Mouse (Mus musculus) spleen, adult 18-20 months (tissue): ENCODE measurements around the gene Dchs2.

Source experiments
- DNase-seq, 2 experiments: peaks; one replicate each; pipeline ENCODE4 v3.0.0; 2022; ENCODE audit warnings: mixed read lengths in 2 of 2

Gene Dchs2

DNA sequence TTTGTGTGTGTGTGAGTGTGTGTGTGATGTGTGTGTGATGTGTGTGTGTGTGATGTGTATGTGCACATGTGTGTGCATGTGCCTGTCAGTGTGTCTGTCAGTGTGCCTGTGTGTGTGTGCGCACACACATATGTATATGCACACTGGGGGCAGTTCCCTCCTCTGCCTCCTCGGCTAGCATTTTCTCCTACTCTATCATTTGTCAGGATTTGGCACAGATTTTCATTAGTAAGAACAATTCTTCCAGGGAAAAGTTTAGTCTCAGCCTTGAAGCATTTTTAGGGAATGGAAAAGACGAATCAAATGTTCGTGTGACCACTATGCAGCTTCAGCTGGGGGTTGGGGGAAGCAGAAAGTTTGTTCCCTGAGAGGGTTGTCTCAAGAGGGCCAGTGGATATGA lies 28.4 kb downstream of the Dchs2 start:
- DNase-seq = no peak

DNA sequence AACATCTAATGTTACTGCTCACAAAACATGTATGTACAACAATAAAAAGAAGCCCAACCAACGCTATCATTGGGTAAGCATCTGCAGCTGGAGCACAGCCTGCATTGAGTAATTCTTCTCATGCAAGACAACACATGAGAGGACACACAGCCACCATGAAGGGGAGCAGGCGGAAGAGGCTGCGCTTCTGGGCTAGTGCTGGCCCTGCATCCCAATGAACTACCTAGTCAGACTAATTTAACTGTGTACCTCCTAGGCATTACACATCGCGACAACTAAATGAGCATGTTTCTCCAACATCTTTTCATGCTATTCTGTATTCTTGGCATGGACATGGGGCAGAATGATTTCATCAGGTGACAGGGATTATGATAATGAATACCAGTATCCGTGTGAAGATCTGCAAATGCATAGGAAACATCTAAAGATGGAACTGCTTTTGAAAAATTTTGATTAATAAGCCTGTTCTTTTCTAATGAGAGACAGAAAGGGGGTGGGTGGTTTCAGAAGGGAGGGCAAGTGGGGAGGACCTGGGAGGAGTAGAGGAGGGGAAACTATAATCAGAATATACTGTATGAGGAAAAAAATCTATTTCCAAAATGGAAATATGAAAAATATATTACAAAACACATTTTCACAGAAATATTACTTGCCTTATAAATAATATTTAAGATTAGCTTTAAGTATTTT lies 33.9 kb downstream of the Dchs2 start:
- DNase-seq = no peak

DNA sequence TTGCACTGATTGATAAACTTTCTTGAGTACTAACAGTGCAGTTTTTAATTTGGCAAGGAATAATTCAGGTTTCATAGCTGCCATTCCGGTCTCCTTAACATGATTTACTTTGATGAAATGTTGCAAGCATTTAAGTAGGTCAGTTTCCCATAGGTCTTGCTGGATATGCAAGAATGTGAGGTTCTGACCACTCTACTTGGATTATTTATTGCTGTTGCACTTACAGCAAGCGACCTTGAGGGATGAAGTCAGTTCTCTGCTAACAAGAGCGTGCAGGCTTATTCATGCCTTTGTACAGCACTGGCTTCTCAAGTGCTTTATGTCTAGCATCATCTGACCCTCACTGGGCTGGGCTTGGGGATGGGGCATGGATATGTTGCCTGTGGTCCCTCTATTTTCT lies 35.9 kb downstream of the Dchs2 start:
- no peak for DNase-seq

DNA sequence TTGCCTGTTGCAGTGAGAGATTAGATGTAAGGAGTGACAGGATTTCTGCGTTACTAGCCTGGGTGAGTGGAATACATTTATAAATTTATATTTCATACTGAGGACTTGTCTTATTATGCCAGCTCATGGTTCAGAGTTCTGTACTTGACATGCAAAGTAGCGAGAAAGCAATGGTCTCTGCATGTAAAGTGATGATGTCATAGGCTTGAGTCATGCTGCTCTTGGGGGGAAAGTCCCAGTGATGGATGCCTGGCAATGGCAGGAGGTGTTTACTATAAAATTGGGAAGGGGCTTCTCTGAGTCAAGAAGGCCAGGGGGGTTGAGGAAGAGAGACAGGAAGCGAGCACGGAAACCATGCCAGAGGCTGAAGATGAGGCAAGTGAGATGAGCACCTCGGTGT lies 57.8 kb downstream of the Dchs2 start:
- no peak for DNase-seq

DNA sequence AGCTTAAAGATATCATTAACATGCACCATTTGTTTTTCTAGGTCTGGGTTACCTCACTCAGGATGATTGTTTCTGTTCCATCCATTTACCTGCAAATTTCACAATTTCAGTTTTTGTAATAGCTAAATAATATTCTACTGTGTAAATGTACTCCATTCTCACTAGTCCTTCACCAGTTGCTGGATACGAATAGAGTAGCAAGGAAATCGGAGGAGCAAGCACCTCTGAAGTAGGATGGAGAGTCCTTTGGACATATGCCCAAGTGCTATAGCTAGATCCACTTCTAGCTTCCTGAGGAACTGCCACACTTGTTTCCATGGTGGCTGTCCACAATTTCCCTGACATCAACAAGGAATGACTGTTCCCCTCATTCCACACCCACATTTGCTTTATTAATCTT lies 63.5 kb downstream of the Dchs2 start:
- no peak for DNase-seq

DNA sequence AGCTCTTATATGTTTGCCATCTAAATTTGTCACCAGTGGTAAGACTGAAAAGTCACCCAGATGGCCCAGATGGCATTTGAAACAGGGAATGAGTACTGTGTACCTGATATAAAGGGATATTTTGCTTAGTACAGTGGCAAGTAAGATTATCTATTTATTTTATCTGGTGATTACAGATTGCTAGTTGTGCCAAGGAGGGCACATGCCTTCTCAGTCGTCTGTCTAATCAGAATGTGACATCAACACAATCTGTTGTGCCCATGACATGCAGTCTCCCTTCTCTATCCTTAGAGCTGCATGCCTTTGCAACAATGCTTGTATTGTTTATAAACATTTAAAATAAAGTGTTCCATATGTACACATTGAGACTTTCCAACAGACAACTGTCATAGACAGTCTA lies 64.7 kb downstream of the Dchs2 start:
- no peak for DNase-seq

DNA sequence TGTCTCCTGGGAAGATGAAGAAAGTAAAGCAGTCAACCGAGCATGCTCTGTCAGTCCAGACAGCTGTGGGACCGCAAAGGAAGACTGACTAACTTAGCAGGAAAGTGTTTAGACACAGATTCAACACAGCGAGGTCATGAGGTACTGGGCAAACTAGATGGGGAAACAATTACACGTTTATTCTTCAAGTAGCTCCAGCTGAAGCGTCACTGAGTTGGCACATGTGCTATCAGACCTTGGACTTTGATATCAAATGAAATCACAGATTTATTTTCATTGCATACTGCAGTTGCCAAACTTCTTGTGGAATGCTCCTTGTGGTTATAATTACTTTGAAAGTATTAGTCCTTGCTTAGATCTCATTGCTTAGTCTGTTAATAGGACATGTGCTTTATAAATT lies 67.2 kb downstream of the Dchs2 start:
- DNase-seq = no peak

DNA sequence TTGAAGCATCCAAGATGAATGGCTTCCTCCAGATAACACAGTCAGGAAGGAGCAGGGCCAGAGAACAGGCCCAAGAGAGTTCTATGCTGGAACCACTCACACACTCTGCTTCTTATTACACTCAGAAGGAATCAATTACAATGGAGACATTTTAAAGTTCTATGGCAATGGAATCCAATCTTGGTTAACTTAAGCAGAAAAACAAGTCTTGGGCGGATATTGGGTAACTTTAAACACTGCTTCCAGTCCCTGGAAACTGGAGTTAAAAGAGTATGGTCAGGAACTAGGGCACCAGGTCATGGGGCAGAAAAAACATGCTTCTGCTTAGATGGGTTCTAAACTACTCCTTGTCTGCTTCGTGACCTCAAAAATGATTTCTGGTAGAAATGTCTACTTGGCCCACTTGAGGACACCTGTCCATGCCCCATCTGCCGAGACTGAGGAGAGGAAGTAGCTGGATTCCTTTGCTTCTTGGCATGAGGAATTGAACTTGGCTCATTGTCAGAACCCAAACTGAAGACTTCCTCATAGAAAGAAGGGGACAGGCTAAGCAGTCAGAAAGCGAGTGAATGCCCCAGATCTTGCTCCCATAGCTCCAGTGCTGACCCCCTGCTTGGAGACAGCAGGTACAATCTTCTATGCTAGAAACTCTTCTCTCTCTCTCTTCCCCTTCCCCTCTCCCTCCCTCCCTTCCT lies 73.7 kb downstream of the Dchs2 start:
- no peak for DNase-seq

DNA sequence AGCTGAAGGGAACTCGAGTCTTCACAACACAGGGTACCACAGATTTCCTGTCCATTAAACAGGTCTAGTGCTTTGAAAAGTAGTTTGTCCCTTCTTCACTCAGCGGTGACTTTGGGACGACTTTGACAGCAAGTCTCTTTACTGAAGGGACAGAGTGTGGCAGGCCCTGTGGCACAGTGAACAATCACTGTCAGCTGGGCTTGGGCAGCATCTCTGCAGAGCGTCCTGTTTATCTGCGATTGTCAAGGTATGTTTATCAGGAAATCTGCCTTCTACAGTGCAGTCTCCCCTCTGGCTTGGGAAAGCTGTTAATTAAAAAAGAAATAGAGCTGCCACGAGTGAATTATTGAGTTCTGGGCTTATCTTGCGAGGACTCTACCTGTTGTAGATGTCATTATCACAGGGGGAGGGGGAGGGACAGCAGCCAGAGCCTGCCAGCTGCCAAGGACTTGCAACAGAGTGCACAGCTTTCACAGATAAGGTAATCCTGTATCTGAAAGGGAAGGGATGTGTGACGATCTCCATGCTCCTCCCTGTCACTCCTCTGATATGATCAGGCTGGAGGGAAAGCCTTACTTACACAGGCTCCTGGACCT lies 77.4 kb downstream of the Dchs2 start:
- DNase-seq = no peak

DNA sequence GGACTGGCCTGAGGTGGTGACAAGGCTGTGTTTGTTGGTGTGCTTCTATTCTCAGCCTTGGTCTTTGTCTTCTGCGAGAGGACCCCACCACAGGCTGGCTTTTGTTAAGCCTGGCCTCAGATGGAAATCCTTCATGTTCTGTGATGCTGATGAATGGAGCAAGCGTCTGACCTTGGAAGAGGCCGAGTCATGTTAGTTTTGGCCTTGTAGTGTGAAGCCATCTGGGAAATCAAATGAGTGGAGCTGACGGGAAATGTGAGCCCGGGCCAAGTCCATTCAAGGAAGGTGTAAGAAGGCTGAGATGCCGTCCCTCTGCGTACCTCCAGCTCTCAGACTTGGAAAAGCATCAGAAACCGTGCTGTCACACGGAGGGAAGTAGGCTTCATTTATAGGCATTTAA lies 81.9 kb downstream of the Dchs2 start:
- DNase-seq = no peak

DNA sequence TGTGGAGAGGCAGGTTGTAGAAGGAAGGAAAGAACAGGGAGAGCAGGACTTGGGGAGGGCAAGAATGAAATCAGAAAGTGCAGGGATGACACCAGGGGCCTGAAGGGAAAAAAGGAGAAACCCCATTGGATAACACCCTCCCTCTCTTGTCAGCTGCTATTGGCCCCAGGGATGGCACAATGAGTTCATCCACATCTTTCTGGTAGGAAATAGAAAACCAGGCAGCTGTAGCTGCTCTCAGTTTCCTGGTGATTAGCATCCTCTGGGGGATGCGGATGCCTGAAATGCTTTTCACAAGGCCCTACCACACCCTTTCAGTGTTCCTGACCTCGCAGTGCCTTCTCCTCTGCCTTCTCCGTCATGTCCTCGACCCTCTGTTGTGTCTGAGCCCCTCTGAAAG lies 82.5 kb downstream of the Dchs2 start:
- DNase-seq = no peak

DNA sequence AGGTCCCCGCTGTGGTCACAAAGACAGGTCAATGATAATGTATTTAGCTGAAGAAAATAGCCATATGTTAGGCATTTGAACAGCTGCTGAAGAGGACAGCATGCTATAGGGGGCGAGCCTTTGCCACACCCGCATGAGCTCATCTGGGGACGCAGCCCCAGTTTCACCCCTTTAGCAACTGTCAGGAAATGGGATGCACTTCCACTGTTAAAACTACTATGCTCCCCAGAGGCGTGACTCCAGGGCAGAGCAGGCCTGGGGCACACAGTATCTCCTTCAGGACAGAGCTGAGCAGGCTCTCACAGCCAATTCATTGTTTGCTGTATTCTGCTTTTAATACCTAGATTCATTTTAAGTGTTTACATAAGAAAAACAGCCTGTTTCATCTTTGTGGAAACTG lies 84.2 kb downstream of the Dchs2 start:
- no peak for DNase-seq

DNA sequence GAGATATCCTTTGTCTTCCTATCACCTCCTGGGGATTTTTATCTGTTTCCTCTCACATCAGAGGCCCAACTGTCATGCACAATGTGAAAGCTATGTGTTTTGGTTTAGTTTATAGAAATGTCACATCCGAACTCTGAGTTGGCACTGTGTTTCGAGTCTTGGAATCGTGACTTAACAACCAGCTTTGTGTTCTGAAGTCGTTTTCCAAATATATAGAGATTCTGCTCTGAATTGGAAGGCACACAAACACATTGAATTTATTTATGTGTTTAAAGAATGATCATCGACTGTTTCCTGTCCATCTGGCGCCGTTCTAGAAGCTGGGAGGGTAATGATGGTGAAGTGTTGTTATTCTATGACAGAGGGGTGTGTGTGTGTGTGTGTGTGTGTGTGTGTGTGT lies 84.8 kb downstream of the Dchs2 start:
- DNase-seq = no peak

DNA sequence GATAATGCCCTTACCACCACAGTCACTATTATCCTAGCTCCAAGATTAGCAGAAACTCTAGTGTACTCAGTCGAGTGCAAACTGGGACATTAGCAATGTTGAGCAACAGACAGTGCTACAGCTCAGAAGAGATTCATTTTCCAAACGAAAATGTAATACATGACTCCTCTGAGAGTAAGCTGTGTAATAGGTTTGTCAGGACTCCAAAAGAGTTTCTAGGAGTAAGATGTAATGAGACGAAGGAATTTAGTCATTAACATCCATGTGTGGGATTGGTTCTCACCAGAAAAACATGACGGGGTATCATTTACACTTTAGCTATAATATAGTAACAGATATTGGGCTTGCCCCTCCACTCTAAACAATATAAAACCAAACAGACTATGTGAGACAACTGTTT lies 90.3 kb downstream of the Dchs2 start:
- DNase-seq = no peak

DNA sequence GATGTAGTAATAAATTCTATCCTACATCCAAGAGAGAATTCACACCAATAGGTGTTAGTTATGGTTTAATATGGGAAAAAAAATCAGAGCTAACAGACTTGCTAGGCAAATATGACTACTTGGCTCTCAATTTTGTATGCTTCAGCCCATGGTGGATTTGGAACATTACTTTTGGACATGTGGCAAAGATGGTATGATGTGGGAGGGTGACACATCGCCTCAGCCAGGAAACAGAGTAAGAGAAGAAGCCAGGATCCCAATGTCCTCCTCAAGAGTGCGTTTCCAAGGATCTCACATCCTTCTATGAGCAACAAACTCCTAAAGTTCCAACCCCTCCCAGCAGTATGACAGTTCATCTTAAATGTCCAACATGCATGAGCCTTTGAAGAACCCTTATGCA lies 92.4 kb downstream of the Dchs2 start:
- DNase-seq = no peak

DNA sequence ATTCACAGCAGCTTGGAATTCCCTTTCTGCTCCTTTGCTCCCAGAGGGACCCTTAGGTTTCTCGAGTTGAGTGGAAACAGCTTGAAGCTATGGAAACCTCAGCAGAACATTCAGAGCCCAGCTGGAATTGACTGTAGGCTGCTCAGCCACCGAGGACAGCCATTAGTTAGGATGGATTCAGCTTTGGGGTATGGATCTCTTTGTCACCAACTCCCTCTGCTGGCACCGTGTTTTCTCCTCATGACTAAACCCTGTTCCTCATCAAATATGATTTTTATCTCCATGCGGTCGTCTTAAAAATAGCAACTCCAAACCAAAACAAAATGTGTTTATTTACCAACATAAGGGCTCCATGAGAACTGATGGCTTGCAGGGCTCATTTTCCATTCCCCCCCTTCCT lies 94.4 kb downstream of the Dchs2 start:
- no peak for DNase-seq

DNA sequence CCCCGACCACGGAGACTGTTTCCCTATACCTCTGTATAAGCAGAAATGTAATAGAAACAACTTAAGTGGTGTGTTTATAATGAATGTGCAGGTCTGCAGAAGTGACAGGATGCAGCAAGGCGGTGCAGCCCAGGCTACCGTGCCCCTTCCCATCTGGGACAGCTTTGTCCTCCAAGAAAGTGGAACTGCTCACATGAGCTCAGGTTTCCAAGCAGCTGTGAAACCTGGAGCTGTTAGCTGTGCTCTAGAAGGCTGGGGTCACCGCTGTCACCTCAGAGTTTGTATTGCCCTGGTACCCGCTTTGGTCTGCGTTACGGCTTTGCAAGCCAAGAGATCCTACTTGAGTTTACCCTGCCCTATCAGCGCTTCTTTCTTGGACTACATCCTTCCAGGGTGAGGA lies 100.6 kb downstream of the Dchs2 start:
- DNase-seq = no peak

DNA sequence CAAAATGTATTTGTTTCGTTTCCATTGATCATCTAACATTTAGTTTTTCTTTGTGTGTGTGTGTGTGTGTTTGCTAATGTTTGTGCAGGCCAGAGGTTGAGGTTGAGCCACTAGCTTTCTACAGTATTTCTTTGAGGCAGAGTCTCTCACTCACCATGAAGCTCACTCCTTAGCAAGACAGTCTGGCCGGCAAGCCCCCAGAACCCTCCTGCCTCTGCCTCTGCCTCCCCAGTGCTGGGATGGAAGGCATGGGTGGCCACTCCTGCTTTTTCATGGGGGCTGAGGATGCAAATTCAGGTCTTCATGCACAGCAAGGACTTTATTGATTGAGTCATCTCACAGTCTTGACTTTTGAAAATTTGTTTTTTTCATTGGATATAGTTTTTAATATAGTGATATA lies 102.6 kb downstream of the Dchs2 start:
- no peak for DNase-seq

DNA sequence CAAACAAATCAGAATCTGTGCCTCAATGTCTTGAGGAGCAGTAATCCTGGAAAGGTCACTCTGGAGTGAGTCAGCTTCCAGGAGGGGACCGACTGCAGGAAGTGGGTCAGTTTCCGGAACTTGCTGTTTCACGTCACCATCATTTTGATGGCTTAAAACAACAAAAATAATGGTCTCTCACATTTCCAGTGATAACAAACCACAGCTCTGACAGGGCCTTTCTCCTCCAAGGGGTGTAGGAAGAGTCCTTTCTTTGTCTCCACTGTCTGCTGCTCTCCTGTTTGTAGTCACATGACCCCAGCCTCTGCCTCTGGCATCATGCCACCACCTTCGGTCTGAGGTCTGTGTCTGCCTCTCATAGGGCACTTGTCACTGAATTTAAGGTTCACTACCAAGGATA lies 106.7 kb downstream of the Dchs2 start:
- no peak for DNase-seq

DNA sequence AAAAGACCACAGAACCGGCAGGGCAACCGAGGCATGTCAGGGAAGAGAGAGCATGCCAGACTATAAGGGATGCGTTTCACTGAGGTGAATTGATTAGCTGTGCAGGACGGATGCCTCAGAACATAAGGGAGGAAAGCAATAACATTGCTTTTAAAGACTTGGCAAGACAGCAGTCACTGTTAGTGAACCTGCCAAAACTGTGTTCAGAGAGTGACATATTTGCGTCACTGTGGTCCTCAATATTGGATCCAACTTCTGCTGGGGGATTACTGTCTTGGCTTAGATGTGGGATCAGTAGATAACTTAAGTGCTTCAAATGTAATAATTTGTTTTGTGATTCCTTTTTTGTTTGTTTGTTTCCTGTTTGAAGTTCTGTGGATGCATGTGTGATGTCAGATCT lies 107.3 kb downstream of the Dchs2 start:
- DNase-seq = no peak

DNA sequence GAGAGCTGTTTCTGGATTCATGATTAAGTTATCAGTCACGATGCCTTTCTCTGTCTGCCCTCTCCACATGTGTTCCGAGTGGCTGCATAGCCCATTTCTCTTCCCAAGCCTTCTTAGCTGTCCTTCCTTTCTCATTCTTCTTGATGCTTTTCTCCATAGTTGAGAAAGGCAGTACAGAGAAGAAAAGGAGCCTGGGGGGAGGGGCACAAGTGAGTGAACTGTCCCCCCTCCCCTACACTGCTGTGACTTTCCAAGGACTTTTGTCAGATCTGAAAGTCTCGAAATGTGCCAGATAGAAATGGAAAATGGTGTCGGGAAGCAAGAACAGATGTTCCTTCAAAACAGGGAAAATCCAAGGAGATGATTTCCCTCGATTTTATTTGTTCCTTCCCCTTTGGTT lies 118.8 kb downstream of the Dchs2 start:
- no peak for DNase-seq

DNA sequence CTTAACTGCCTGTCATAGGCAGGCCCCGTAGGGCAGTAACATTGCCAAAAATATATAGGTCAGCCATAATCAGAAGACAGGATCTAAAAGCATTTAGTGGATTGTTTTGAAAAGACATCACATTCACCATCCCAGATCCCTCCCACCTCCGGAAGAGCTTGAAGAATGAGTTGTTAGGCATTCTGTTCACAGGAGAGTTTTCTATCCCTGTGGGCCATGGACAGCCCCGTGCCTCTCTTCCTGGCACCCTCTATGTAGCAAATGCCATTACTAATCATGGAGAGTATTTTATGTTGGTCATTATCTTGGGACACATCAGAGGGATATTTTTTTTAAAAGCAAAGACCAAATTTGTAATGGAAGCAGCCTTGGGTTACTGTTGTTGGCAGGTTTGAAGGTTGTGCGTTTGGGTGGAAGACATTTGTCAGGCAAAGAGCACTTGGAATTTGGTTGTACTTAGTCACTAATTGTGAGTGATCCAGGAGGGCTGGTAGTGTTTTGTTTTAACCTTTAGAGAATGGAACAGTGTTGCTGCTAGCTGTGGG lies 122.3 kb downstream of the Dchs2 start:
- DNase-seq = no peak

DNA sequence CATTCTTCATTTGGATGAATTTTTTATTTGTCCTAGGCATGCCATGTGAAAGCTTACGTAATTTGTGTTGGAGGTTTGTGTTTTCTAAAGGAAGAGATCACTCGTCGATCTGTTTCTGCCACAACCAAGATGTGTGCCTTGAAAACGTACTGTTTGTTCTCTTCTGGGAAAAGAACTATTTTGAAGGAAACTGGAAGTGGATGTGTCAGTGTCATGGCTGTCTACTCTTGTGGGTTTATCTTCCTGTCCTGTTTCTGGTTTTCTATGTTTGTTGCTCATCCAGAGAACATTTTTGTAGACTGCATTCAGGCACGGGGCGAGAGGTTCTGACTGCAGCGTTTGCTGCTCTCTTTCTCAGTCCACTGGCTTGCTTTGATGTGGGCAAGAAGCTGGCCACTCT lies 124.2 kb downstream of the Dchs2 start:
- DNase-seq = no peak

DNA sequence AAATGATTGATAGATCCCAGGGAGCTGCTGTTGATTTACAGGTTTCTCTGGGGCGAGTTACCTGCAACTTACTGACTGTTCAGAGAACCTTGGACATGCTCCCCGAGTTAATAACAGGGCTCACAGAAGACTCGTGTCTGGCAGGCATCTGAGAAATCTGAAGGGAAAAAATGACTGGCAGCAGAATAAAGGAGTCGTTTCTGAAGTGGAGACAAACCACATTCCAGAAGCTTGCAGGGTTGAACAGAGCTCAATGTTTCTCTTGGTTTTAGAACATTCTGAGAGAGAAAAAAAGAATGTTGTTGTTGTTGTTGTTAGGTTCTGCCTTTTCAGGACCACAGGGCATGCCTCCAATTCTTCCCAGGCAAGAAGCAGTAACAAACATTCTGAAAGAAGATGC lies 131.7 kb downstream of the Dchs2 start:
- no peak for DNase-seq
